Mouse (Mus musculus): ENCODE results near the gene Kmt5a.

DNA sequence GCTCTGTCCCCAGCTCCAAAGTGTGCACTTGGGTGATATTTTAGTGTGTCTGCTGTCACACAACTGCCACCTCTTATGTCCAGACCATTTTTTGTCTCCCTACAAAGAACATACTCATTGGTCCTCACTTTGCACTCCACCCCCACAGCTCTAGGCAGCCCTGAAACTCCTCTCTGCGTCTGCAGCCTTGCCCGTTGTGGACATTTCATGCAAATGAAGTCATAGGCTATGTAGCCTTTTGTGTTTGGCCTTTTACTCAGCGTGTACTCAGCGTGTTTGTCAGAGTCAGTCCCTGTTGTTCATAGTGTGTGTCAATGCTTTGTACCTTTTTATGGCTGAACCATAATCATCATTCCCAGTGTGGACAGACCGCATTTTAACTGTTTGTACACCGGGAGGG is 9.8 kb downstream of the Kmt5a start:
- TF ChIP-seq CTCF (IDR thresholded peaks at IDR 0.05; ENCODE audit: insufficient read depth, low read length) = no peak
- TF ChIP-seq POLR2A (IDR thresholded peaks at IDR 0.05; ENCODE audit: borderline replicate concordance, extremely low read depth, low read depth, low read length) = no peak

Measured in lung, adult 2 months (tissue).